Mouse (Mus musculus): ENCODE results near the gene Iffo2. TPM values are rescaled to one million over a fixed set of nuclear protein-coding genes. Genes with fewer than 3 reads are reported as not detected.
A peak's percentile ranks its signal among the peaks of the same experiment; 100 is the strongest.

The Iffo2 gene
- polyA plus RNA-seq, 1 experiment from 2014 or later = 6.1 TPM

DNA sequence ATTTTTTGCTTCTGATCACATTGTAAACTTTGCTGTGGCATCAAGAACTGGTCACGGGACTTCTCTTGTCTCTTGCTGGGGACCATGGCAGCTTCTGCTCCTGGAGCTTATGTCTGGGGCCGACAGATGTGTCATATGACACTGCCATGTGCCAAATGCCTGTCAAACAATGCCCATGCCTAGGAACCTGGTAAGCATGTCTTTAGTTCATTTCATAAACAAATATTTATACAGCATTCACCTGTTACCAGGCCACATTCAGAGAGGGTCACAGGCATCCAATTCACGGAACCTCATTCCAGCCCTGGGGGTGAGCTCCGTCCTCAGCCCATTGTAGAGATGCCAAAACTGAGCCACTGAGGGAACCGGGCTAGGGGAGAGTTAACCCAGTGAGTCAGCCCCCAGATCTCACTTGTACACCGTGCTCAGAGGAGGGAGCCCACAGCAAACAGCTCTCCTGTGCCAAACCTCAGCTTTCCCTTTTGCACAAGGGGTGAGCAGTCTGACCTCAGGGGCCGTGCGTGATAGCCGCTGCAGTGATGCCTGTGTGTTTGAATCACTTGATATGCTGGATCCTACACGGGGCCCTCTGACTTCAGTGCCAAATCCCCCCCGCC, 53.4 kb downstream of the Iffo2 start:
- Histone ChIP-seq H3K27ac (no peak overlapping the region), H3K36me3 (no peaks in the 10 kb centered on the region), H3K4me2 (replicated peaks) (no peak overlapping the region), H3K9me3 (no peaks in the 10 kb centered on the region), H3K4me1 (peaks cover 64% of the 10 kb centered on the region), H3K27me3 (no peaks in the 10 kb centered on the region), H3K9ac (no peak overlapping the region), H3K4me3 (no peak overlapping the region)
- ATAC-seq (ENCODE audit: insufficient number of reproducible peaks, insufficient read depth, low FRiP score, low TSS enrichment) = no peak
- WGBS = 74% methylated on average over 11 of the region's 11 CpGs

DNA sequence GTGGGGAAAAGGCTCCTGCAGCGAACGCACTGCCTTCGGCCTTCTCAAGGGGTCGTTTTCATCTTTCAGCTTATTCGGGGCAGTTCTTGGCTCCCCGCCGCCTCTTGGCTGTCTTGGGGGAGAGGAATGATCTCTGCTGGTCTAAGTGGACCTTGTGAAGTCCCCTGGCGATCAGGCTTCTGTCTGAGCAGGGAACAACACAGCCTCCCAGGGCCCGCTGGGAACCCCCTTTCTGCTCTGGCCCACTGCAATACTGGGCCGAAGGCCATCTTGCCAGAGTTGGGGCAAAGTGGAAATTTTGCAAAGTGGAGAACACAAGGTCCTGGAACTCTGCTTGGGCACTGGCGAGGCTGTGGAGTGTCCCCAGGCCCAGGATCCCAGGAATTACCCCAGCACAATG, 54.4 kb downstream of the Iffo2 start:
- Histone ChIP-seq H3K27ac (peak overlapping the region; percentile 50; the same call in 1 of the 2 replicates), H3K27me3 (no peaks in the 10 kb centered on the region), H3K4me3 (no peak overlapping the region), H3K4me2 (replicated peaks) (no peak overlapping the region), H3K36me3 (no peaks in the 10 kb centered on the region), H3K9ac (no peak overlapping the region), H3K4me1 (peaks cover 60% of the 10 kb centered on the region), H3K9me3 (no peaks in the 10 kb centered on the region)
- ATAC-seq (ENCODE audit: insufficient number of reproducible peaks, insufficient read depth, low FRiP score, low TSS enrichment) = no peak
- WGBS = 77% methylated on average over 11 of the region's 11 CpGs

DNA sequence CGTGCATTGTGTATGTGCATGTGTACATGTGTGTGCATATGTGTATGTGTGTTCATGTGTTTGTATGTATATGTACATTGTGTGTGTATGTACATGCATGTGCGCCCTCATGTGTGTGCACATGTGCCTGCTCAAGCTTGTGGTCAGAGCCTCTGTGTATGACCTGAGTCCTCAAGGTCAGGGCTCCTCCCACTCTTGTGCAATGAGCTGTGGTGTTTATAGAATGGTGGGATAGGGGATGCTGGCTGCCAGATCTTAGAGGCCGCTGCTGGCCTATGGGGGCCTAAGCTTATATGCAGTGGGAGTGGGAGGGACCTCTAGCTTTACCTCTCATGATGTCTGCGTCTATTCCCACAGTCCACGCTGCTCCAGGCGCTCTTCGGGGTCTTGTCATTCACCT, 55.4 kb downstream of the Iffo2 start:
- Histone ChIP-seq H3K4me2 (replicated peaks) (no peak overlapping the region), H3K9ac (no peak overlapping the region), H3K27ac (no peak overlapping the region), H3K36me3 (no peaks in the 10 kb centered on the region), H3K4me3 (no peak overlapping the region), H3K27me3 (no peaks in the 10 kb centered on the region), H3K4me1 (peaks cover 60% of the 10 kb centered on the region), H3K9me3 (no peaks in the 10 kb centered on the region)
- 86% methylated on average over 7 of the region's 7 CpGs for WGBS
- ATAC-seq (ENCODE audit: insufficient number of reproducible peaks, insufficient read depth, low FRiP score, low TSS enrichment) = no peak

- Histone ChIP-seq H3K4me2 (replicated peaks) (no peak overlapping the region), H3K9me3 (no peaks in the 10 kb centered on the region), H3K27ac (peak overlapping the region; percentile 30; the same call in 1 of the 2 replicates), H3K4me1 (peaks cover 43% of the 10 kb centered on the region), H3K27me3 (no peaks in the 10 kb centered on the region), H3K36me3 (no peaks in the 10 kb centered on the region), H3K4me3 (no peak overlapping the region), H3K9ac (no peak overlapping the region)
- 61% methylated on average over 4 of the region's 4 CpGs for WGBS
- ATAC-seq (ENCODE audit: insufficient number of reproducible peaks, insufficient read depth, low FRiP score, low TSS enrichment) = no peak
These were observed 57.0 kb downstream of the Iffo2 start for GRCm38 (mm10) chr4:139587370-139587769.

- H3K9me3 ChIP-seq = no peaks in the 10 kb centered on the region
- peaks cover 40% of the 10 kb centered on the region for H3K4me1 ChIP-seq
- no peaks in the 10 kb centered on the region for H3K36me3 ChIP-seq
- WGBS = 36% methylated on average over 4 of the region's 4 CpGs
- no peaks in the 10 kb centered on the region for H3K27me3 ChIP-seq
- no peak overlapping the region for H3K4me3 ChIP-seq
- H3K27ac ChIP-seq = peak overlapping the region; percentile 30
- no peak overlapping the region for H3K4me2 ChIP-seq (replicated peaks)
- no peak for ATAC-seq (ENCODE audit: insufficient number of reproducible peaks, insufficient read depth, low FRiP score, low TSS enrichment)
- no peak overlapping the region for H3K9ac ChIP-seq
These were observed 57.4 kb downstream of the Iffo2 start for GRCm38 (mm10) chr4:139587773-139588172.

GRCm38 (mm10) chr4:139589351-139590027, 59.1 kb downstream of the Iffo2 start:
- 38% methylated on average over 5 of the region's 5 CpGs for WGBS
- Histone ChIP-seq H3K27me3 (no peaks in the 10 kb centered on the region), H3K9me3 (no peaks in the 10 kb centered on the region), H3K4me1 (peaks cover 33% of the 10 kb centered on the region), H3K9ac (no peak overlapping the region), H3K4me3 (no peak overlapping the region), H3K27ac (0 out of 2 replicates have a peak overlapping the region, but pooled peaks have one; percentile 20), H3K4me2 (replicated peaks) (no peak overlapping the region), H3K36me3 (no peaks in the 10 kb centered on the region)
- no peak for ATAC-seq (ENCODE audit: insufficient number of reproducible peaks, insufficient read depth, low FRiP score, low TSS enrichment)

GRCm38 (mm10) chr4:139590446-139590845, 60.1 kb downstream of the Iffo2 start:
- Histone ChIP-seq H3K4me2 (replicated peaks) (no peak overlapping the region), H3K27ac (no peak overlapping the region), H3K4me3 (no peak overlapping the region), H3K9ac (no peak overlapping the region), H3K27me3 (no peaks in the 10 kb centered on the region), H3K36me3 (no peaks in the 10 kb centered on the region), H3K4me1 (peaks cover 35% of the 10 kb centered on the region), H3K9me3 (no peaks in the 10 kb centered on the region)
- 27% methylated on average over 4 of the region's 4 CpGs for WGBS
- no peak for ATAC-seq (ENCODE audit: insufficient number of reproducible peaks, insufficient read depth, low FRiP score, low TSS enrichment)

GRCm38 (mm10) chr4:139592895-139593294, 62.5 kb downstream of the Iffo2 start:
- Histone ChIP-seq H3K4me3 (no peak overlapping the region), H3K4me2 (replicated peaks) (no peak overlapping the region), H3K27ac (no peak overlapping the region), H3K36me3 (no peaks in the 10 kb centered on the region), H3K27me3 (no peaks in the 10 kb centered on the region), H3K9me3 (no peaks in the 10 kb centered on the region), H3K9ac (no peak overlapping the region), H3K4me1 (peaks cover 53% of the 10 kb centered on the region)
- WGBS = 79% methylated on average over 7 of the region's 7 CpGs
- no peak for ATAC-seq (ENCODE audit: insufficient number of reproducible peaks, insufficient read depth, low FRiP score, low TSS enrichment)

DNA sequence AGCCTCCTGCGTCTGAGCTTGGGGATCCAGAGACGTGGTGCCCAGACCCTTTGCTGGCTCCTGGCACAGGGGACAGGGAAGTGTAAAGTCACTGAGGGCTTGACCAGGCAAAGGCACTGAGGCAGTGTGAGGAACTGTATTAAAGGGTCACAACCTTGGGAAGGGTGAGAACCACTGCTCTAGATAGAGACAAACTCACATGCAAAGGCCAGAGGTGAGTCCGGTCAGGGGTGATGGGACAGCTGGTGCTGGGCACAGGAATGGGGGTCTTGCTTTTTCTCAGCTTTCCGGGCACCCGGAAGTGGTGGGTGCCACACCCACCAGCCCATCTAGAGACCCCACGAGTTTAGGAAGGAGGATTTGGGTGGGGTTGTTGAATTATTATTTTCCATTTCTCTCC, 63.0 kb downstream of the Iffo2 start:
- no peaks in the 10 kb centered on the region for H3K27me3 ChIP-seq
- H3K4me3 ChIP-seq = no peak overlapping the region
- H3K36me3 ChIP-seq = no peaks in the 10 kb centered on the region
- peaks cover 57% of the 10 kb centered on the region for H3K4me1 ChIP-seq
- H3K9ac ChIP-seq = no peak overlapping the region
- ATAC-seq (ENCODE audit: insufficient number of reproducible peaks, insufficient read depth, low FRiP score, low TSS enrichment) = no peak
- WGBS = 56% methylated on average over 6 of the region's 6 CpGs
- H3K4me2 ChIP-seq (replicated peaks) = no peak overlapping the region
- H3K9me3 ChIP-seq = no peaks in the 10 kb centered on the region
- no peak overlapping the region for H3K27ac ChIP-seq

DNA sequence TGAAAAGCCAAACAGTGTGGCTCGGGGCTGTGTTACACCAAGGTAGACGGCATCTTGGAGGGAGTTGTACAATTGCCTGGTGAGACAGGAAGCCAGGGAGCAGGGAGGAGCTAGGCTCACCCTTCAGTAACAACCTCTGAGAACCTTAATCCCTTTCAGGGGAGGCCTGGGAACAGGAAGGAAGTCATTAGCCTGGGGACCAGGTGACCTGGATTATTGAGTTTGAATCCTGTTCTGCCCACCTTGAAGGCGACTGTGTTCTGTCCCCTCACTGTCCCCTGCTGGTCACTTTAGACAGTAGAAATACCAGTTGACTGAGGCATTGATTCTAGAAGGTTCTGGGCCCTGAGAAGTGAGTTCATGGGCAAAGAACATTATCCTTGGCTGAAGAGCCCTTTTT, 63.7 kb downstream of the Iffo2 start:
- Histone ChIP-seq H3K4me3 (no peak overlapping the region), H3K27me3 (no peaks in the 10 kb centered on the region), H3K4me1 (peaks cover 64% of the 10 kb centered on the region), H3K27ac (no peak overlapping the region), H3K9me3 (no peaks in the 10 kb centered on the region), H3K9ac (no peak overlapping the region), H3K4me2 (replicated peaks) (no peak overlapping the region), H3K36me3 (no peaks in the 10 kb centered on the region)
- no peak for ATAC-seq (ENCODE audit: insufficient number of reproducible peaks, insufficient read depth, low FRiP score, low TSS enrichment)
- WGBS = 17% methylated on average over 3 of the region's 3 CpGs

DNA sequence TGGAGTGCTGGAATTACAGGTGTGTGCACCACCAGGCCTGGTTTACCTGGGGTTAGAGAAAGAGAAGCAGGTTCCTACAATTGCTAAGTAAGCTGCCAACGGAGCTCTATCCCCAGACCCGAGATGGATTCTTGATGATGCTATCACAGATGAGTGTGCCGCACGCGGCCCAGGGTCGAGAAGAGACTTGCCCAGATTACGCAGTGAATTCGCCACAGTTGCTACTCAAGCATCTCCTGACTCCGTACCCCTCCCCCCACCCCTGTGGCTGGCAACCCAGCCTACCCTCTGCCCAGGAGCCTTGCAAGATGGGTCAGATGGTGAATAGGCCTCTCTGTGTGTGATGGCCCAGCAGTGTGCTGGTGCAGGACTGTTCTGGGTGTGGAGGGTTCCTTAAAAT, 66.4 kb downstream of the Iffo2 start:
- Histone ChIP-seq H3K4me3 (0 out of 2 replicates have a peak overlapping the region, but pooled peaks have one; percentile 1), H3K4me1 (peaks cover 68% of the 10 kb centered on the region), H3K4me2 (replicated peaks) (no peak overlapping the region), H3K9ac (no peak overlapping the region), H3K9me3 (no peaks in the 10 kb centered on the region), H3K36me3 (no peaks in the 10 kb centered on the region), H3K27ac (peak overlapping the region; percentile 93), H3K27me3 (no peaks in the 10 kb centered on the region)
- ATAC-seq (ENCODE audit: insufficient number of reproducible peaks, insufficient read depth, low FRiP score, low TSS enrichment) = no peak
- 15% methylated on average over 9 of the region's 9 CpGs for WGBS
